Mouse (Mus musculus): ENCODE data around the gene Ccdc106.

- no peak for TF ChIP-seq CTCF (IDR thresholded peaks at IDR 0.05; ENCODE audit: low read depth)
- TF ChIP-seq EP300 (IDR thresholded peaks at IDR 0.05; ENCODE audit: low read depth), result no peak
Measured at GRCm38 (mm10) chr7:4996003-4996895, 24.1 kb upstream of the Ccdc106 start, which contains the start of gene Zfp579.

Data from heart, postnatal 0 days (tissue).